Mouse (Mus musculus) G1E (cell line): Measurements from ENCODE around the gene Vmn2r121. TPM values are rescaled to one million over a fixed set of nuclear protein-coding genes. Genes with fewer than 3 reads are reported as not detected.

ENCODE experiments used
- ATAC-seq: 2 replicates; pipeline ENCODE4 v1.8.0; 2016; ENCODE audit warnings: mild to moderate bottlenecking; ENCODE audit not compliant: insufficient number of reproducible peaks, poor library complexity, low FRiP score, severe bottlenecking; ENCODE audit errors: extremely low read depth
- DNase-seq: peaks from one replicate; pipeline ENCODE4 v3.0.0; 2012; ENCODE audit warnings: low spot score
- H3K27me3 ChIP-seq: 2 replicates; pipeline ENCODE4 v1.6.1; 2012; ENCODE audit warnings: mild to moderate bottlenecking, low read length, inconsistent platforms; ENCODE audit not compliant: insufficient read depth
- H3K36me3 ChIP-seq: replicated peaks from 2 replicates; pipeline ENCODE3; 2012; ENCODE audit warnings: mild to moderate bottlenecking, inconsistent platforms
- H3K4me1 ChIP-seq: 2 replicates; pipeline ENCODE4 v1.6.1; 2012; ENCODE audit warnings: low read depth, low read length, inconsistent platforms, mixed read lengths; ENCODE audit not compliant: insufficient read depth
- H3K4me3 ChIP-seq: 2 replicates; pipeline ENCODE4 v1.5.1; 2012; ENCODE audit warnings: low read depth, mild to moderate bottlenecking, inconsistent platforms, low read length, moderate library complexity, mixed read lengths
- H3K9me3 ChIP-seq: replicated peaks from 2 replicates; pipeline ENCODE4 v1.6.1; 2012; ENCODE audit warnings: inconsistent platforms
- CTCF ChIP-seq: IDR thresholded peaks from 2 replicates; pipeline ENCODE4 v1.5.1; 2012; ENCODE audit warnings: low read depth, low read length, inconsistent platforms, mixed read lengths
- GATA1 ChIP-seq: IDR thresholded peaks from 2 replicates; pipeline ENCODE4 v1.6.1; 2012; ENCODE audit warnings: borderline replicate concordance, low read length, inconsistent platforms, mixed read lengths
- GATA2 ChIP-seq: IDR thresholded peaks from 2 replicates; pipeline ENCODE4 v1.6.1; 2012; ENCODE audit warnings: low read depth, low read length, inconsistent platforms, borderline replicate concordance
- POLR2AphosphoS5 ChIP-seq: IDR thresholded peaks from 2 replicates; pipeline ENCODE4 v1.6.1; 2012; ENCODE audit warnings: low read depth, low read length, inconsistent platforms; ENCODE audit not compliant: insufficient replicate concordance
- TAL1 ChIP-seq: conservative IDR thresholded peaks from 2 replicates; pipeline ENCODE4 v1.6.1; 2012; ENCODE audit warnings: low read depth, low read length, inconsistent platforms, mixed read lengths
- polyA plus RNA-seq: library from polyadenylated mRNA; stranded (reverse); fragments of >175 nt; gene quantifications from 2 replicates; pipeline ENCODE4 v1.2.3, GENCODE M21; 2012
- total RNA-seq, 2 experiments: library from RNA; stranded (forward) in 1 of 2; stranded (reverse) in 1 of 2; fragments of 200-1000 nt in 1 of 2; fragments of >200 nt in 1 of 2; fragmentation: Nextera tagmentation in 1 of 2; gene quantifications; 2 replicates each; pipeline ENCODE4 v1.2.3; 2014 to 2017

Gene Vmn2r121
- total RNA-seq (2014; fragmentation: Nextera tagmentation) (not detected in 2 replicates), total RNA-seq (2017) (0.05 TPM in 1 of 2 replicates, not detected in the other), polyA plus RNA-seq (not detected in 2 replicates)

DNA sequence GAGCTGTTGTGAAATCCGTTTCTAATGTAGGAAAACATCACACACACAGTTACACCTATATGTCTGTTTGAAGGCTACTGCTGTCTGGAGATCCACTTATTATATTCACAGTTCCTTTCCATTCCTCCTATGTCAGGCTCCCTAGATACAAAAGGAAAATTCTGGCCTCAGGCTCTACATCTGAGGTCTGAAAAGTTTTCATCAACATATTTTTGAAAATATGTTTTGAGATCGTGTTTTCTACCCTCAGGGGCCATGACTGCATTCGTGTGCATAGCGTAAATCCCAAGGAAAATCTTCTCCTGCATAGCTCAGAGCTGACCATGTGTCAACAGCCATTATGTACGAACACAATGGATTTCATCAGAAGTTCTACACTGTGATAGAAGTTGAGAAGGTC is at the start of gene Vmn2r121:
Gene Vmn2r121, minus strand, starts transcription at position 101 of the 400 bp plus-strand sequence.
- no peaks in the 10 kb centered on the region for H3K4me1 ChIP-seq
- DNase-seq (no peak), ATAC-seq (no peak)

More for the DNA sequence above, at the start of gene Vmn2r121:
- Histone ChIP-seq H3K4me3 (no peak within 1 kb of the TSS), H3K36me3 (no peaks in the 10 kb centered on the region), H3K9me3 (no peaks in the 10 kb centered on the region), H3K27me3 (no peaks in the 10 kb centered on the region)
- TF ChIP-seq GATA2 (no peak), POLR2AphosphoS5 (no peak), TAL1 (no peak), CTCF (no peak), GATA1 (no peak)
